Mouse (Mus musculus) hindbrain, embryonic 16.5 days (tissue): ENCODE data around the gene Aldh3b3. TPM values are rescaled to one million over a fixed set of nuclear protein-coding genes. Genes with fewer than 3 reads are reported as not detected.

ENCODE experiments used
- ATAC-seq: fragments of 200-750 bp; cut with Nextera tagmentation; 2 replicates; pipeline ENCODE4 v1.8.0; 2017; ENCODE audit warnings: moderate TSS enrichment, moderate library complexity
- H3K27ac ChIP-seq: fragments of 300-500 bp; sonication (generic); 2 replicates; pipeline ENCODE4 v1.5.1; 2014; ENCODE audit warnings: low read depth, mild to moderate bottlenecking, control low read depth, low read length, moderate library complexity
- H3K27me3 ChIP-seq: fragments of 300-500 bp; sonication (generic); replicated peaks from 2 replicates; pipeline ENCODE4 v1.6.1; 2014; ENCODE audit warnings: low read length; ENCODE audit not compliant: control insufficient read depth, insufficient read depth
- H3K36me3 ChIP-seq: fragments of 300-500 bp; sonication (generic); 2 replicates; pipeline ENCODE4 v1.6.1; 2014; ENCODE audit warnings: mild to moderate bottlenecking, low read length, moderate library complexity, mixed read lengths; ENCODE audit not compliant: control insufficient read depth, insufficient read depth
- H3K4me1 ChIP-seq: fragments of 300-500 bp; sonication (generic); 2 replicates; pipeline ENCODE4 v1.6.1; 2014; ENCODE audit warnings: low read depth, low read length; ENCODE audit not compliant: control insufficient read depth, insufficient read depth
- H3K4me2 ChIP-seq: fragments of 300-500 bp; sonication (generic); 2 replicates; pipeline ENCODE4 v1.6.1; 2014; ENCODE audit warnings: mild to moderate bottlenecking, low read length, control low read depth, moderate library complexity
- H3K4me3 ChIP-seq: fragments of 300-500 bp; sonication (generic); 2 replicates; pipeline ENCODE4 v1.5.1; 2014; ENCODE audit warnings: mild to moderate bottlenecking, low read length, control low read depth, moderate library complexity
- H3K9ac ChIP-seq: fragments of 300-500 bp; sonication (generic); 2 replicates; pipeline ENCODE4 v1.6.1; 2014; ENCODE audit warnings: low read depth, mild to moderate bottlenecking, control low read depth, low read length, moderate library complexity
- H3K9me3 ChIP-seq: fragments of 300-500 bp; sonication (generic); 2 replicates; pipeline ENCODE4 v1.6.1; 2014; ENCODE audit warnings: mild to moderate bottlenecking, low read length, moderate library complexity; ENCODE audit not compliant: control insufficient read depth
- WGBS: fragments of 180-500 bp; shearing (Covaris S2); extraction: QIAGEN DNeasy Blood & Tissue Kit; methylation state at CpG from one replicate; pipeline ENCODE4 v1.1.7; 2014; 5-methylcytosine and 5-hydroxymethylcytosine counted together
- polyA plus RNA-seq: library from polyadenylated mRNA; unstranded; fragments of >200 nt; fragmentation: Nextera tagmentation; extraction: Ambion mirVana; gene quantifications from 2 replicates; pipeline ENCODE4 v1.2.1, GENCODE M21; 2015

Gene Aldh3b3
- polyA plus RNA-seq, 1 experiment from 2014 or later, result not detected

DNA sequence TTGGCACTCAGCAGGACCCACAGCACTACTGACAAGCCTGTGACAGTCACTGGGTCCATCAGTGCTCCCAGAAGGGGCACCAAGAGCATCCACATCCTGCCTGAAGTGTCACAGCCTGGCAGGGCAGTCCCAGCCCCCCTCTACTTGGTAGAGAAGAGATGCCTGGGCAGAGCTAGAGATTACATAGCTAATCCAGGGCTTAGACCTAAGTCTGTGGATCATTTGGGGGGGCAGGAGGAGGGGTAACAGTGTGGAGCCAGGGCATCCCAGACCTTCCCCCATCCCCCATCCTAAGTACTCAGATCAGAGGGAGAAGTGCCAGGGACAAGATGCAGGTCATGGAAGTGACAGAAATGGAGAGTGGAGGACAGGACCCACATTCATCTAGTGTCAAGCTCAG, 56.4 kb downstream of the Aldh3b3 start:
- ATAC-seq, result no peak
- Histone ChIP-seq H3K27ac (no peak overlapping the region), H3K9ac (no peak overlapping the region)

GRCm38 (mm10) chr19:4015635-4016034, 57.2 kb downstream of the Aldh3b3 start:
- H3K9me3 ChIP-seq, result no peaks in the 10 kb centered on the region
- peaks cover 12% of the 10 kb centered on the region for H3K4me1 ChIP-seq
- H3K27ac ChIP-seq, result no peak overlapping the region
- no peak overlapping the region for H3K9ac ChIP-seq
- H3K4me3 ChIP-seq, result no peak overlapping the region
- WGBS, result 63% methylated on average over 5 of the region's 5 CpGs
- no peak for ATAC-seq
- H3K27me3 ChIP-seq, result no peaks in the 10 kb centered on the region
- H3K4me2 ChIP-seq, result no peak overlapping the region
- no peaks in the 10 kb centered on the region for H3K36me3 ChIP-seq

More for the DNA sequence above, 56.4 kb downstream of the Aldh3b3 start:
- H3K4me1 ChIP-seq, result peaks cover 12% of the 10 kb centered on the region
- H3K27me3 ChIP-seq, result no peaks in the 10 kb centered on the region
- H3K9me3 ChIP-seq, result no peaks in the 10 kb centered on the region
- H3K4me2 ChIP-seq, result no peak overlapping the region
- H3K4me3 ChIP-seq, result no peak overlapping the region
- no peaks in the 10 kb centered on the region for H3K36me3 ChIP-seq

DNA sequence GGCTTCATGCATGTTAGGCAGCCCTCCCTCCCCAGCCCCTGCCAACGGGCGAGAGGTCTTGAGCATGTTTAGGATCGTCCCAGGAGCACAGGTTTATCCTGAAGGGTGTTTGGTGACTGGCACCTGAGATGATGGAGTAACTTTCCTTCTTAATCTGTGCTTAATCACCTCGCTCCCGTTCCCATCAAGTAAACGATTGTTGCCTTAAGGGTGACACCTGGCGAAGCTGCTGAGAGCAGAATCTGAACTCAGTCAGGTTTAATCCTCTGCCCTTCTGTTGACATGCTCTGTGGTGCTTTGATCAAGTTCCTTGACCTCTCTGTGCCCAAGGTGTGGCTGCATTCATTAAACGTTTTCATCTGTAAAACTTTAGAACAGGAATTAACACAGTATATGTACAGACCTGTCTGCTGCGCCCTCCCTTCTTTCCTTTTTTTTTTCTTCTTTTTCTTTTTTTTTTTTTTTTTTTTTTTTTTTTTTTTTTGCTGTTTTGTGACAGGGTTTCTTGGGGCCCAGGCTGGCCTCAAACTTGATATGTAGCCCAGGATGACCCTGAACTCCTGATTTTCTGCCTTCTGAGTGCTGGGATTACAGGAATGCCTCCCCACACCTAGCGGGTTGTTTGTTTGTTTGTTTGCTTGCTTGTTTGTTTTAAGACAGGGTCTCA, 59.6 kb downstream of the Aldh3b3 start:
- 74% methylated on average over 10 of the region's 10 CpGs for WGBS
- no peak overlapping the region for H3K9ac ChIP-seq
- ATAC-seq, result no peak
- no peak overlapping the region for H3K4me3 ChIP-seq
- no peak overlapping the region for H3K4me2 ChIP-seq
- no peaks in the 10 kb centered on the region for H3K27me3 ChIP-seq
- no peaks in the 10 kb centered on the region for H3K36me3 ChIP-seq
- no peaks in the 10 kb centered on the region for H3K9me3 ChIP-seq
- H3K4me1 ChIP-seq, result no peaks in the 10 kb centered on the region; the same call in 1 of the 2 replicates
- no peak overlapping the region for H3K27ac ChIP-seq

GRCm38 (mm10) chr19:4018743-4019583, 60.5 kb downstream of the Aldh3b3 start:
- no peaks in the 10 kb centered on the region for H3K27me3 ChIP-seq
- H3K9me3 ChIP-seq, result no peaks in the 10 kb centered on the region
- no peak overlapping the region for H3K4me2 ChIP-seq
- 23% methylated on average over 18 of the region's 18 CpGs for WGBS
- no peaks in the 10 kb centered on the region for H3K4me1 ChIP-seq
- no peak overlapping the region for H3K27ac ChIP-seq
- no peak overlapping the region for H3K4me3 ChIP-seq
- H3K9ac ChIP-seq, result no peak overlapping the region; the same call in 1 of the 2 replicates
- no peaks in the 10 kb centered on the region for H3K36me3 ChIP-seq
- peak; percentile 92 for ATAC-seq

Other genes starting within 250 kb of the Aldh3b3 start
- 32.4 and 41.3 TPM in 2 replicates for gene Kmt5b, start 191.2 kb upstream of the Aldh3b3 start, polyA plus RNA-seq
- 56.1 and 56.3 TPM in 2 replicates for gene Chka, start 106.9 kb upstream of the Aldh3b3 start, polyA plus RNA-seq
- 18.9 and 21.2 TPM in 2 replicates for gene Tcirg1, start 51.5 kb upstream of the Aldh3b3 start, polyA plus RNA-seq
- 307 and 320 TPM in 2 replicates for gene Ndufs8, start 45.9 kb upstream of the Aldh3b3 start, polyA plus RNA-seq
- 2.2 and 3.1 TPM in 2 replicates for gene Aldh3b1, start 28.8 kb upstream of the Aldh3b3 start, polyA plus RNA-seq
- gene Unc93b1, start 23.5 kb upstream of the Aldh3b3 start, polyA plus RNA-seq, result 12.4 and 14.1 TPM in 2 replicates
- gene Aldh3b2, start 13.7 kb downstream of the Aldh3b3 start, polyA plus RNA-seq, result 0.44 and 0.66 TPM in 2 replicates
- 2.9 and 3.1 TPM in 2 replicates for gene Acy3, start 27.9 kb downstream of the Aldh3b3 start, polyA plus RNA-seq
- 0.67 and 0.89 TPM in 2 replicates for gene Tbx10, start 34.1 kb downstream of the Aldh3b3 start, polyA plus RNA-seq
- 22.6 and 25.5 TPM in 2 replicates for gene Nudt8, start 41.9 kb downstream of the Aldh3b3 start, polyA plus RNA-seq
- 3.5 and 4.3 TPM in 2 replicates for gene Gm49405, start 42.0 kb downstream of the Aldh3b3 start, polyA plus RNA-seq
- 4.9 and 6.6 TPM in 2 replicates for gene Doc2g, start 44.7 kb downstream of the Aldh3b3 start, polyA plus RNA-seq
- gene Ndufv1, start 54.2 kb downstream of the Aldh3b3 start, polyA plus RNA-seq, result 265 and 277 TPM in 2 replicates
- gene Gstp1, start 79.3 kb downstream of the Aldh3b3 start, polyA plus RNA-seq, result 569 and 604 TPM in 2 replicates
- gene Gstp2, start 87.4 kb downstream of the Aldh3b3 start, polyA plus RNA-seq, result 2.5 and 2.6 TPM in 2 replicates
- 0.26 TPM in 1 of 2 replicates, not detected in the other for gene Gstp3, start 100.9 kb downstream of the Aldh3b3 start, polyA plus RNA-seq
- gene Cabp2, start 122.9 kb downstream of the Aldh3b3 start, polyA plus RNA-seq, result not detected in 2 replicates
- 85.4 and 86.4 TPM in 2 replicates for gene Cdk2ap2, start 138.5 kb downstream of the Aldh3b3 start, polyA plus RNA-seq
- 87.3 and 91.9 TPM in 2 replicates for gene Pitpnm1, start 141.4 kb downstream of the Aldh3b3 start, polyA plus RNA-seq
- 109 and 113 TPM in 2 replicates for gene Aip, start 167.2 kb downstream of the Aldh3b3 start, polyA plus RNA-seq
- not detected in 2 replicates for gene Gpr152, start 181.1 kb downstream of the Aldh3b3 start, polyA plus RNA-seq
- gene Cabp4, start 185.4 kb downstream of the Aldh3b3 start, polyA plus RNA-seq, result 0.24 and 0.29 TPM in 2 replicates
- gene Coro1b, start 190.0 kb downstream of the Aldh3b3 start, polyA plus RNA-seq, result 116 and 122 TPM in 2 replicates
- gene Ptprcap, start 195.0 kb downstream of the Aldh3b3 start, polyA plus RNA-seq, result 0.41 and 0.63 TPM in 2 replicates
- gene Rps6kb2, start 204.7 kb downstream of the Aldh3b3 start, polyA plus RNA-seq, result 54.1 and 57.0 TPM in 2 replicates
- gene Carns1, start 216.8 kb downstream of the Aldh3b3 start, polyA plus RNA-seq, result 6.5 and 7.9 TPM in 2 replicates
- gene Tbc1d10c, start 232.6 kb downstream of the Aldh3b3 start, polyA plus RNA-seq, result 0.54 and 1.1 TPM in 2 replicates
- gene Ppp1ca, start 233.4 kb downstream of the Aldh3b3 start, polyA plus RNA-seq, result 604 and 614 TPM in 2 replicates
- 25.0 and 26.5 TPM in 2 replicates for gene Rad9a, start 243.0 kb downstream of the Aldh3b3 start, polyA plus RNA-seq